Mouse (Mus musculus): ENCODE measurements around the gene E130114P18Rik. TPM values are rescaled to one million over a fixed set of nuclear protein-coding genes. Genes with fewer than 3 reads are reported as not detected.

The E130114P18Rik gene
- polyA plus RNA-seq, 1 experiment from 2014 or later: 1.6 TPM

- H3K4me2 ChIP-seq (replicated peaks; ENCODE audit: low read depth): peak overlapping the region; percentile 95
- no peak for TF ChIP-seq CTCF (IDR thresholded peaks at IDR 0.05; ENCODE audit: low read depth)
- peaks cover 15% of the 10 kb centered on the region for H3K36me3 ChIP-seq (ENCODE audit: control insufficient read depth, insufficient read depth)
- H3K4me3 ChIP-seq (ENCODE audit: low read depth, low read length): peak overlapping the region; percentile 94; the same call in 1 of the 2 replicates
- no peaks in the 10 kb centered on the region; the same call in 1 of the 2 replicates for H3K27me3 ChIP-seq (replicated peaks; ENCODE audit: control insufficient read depth, insufficient read depth, low read length)
- no peak overlapping the region for H3K27ac ChIP-seq (ENCODE audit: low read depth, low read length)
- 58% methylated on average over 7 of the region's 7 CpGs for WGBS
- H3K9ac ChIP-seq (ENCODE audit: low read depth, low read length): no peak overlapping the region
- ATAC-seq: no peak
- 0 out of 2 replicates have a peak, but pooled peaks cover 1% of the 10 kb centered on the region for H3K4me1 ChIP-seq (replicated peaks; ENCODE audit: control insufficient read depth, insufficient read depth, low read length)
- no peaks in the 10 kb centered on the region for H3K9me3 ChIP-seq (ENCODE audit: control insufficient read depth)
These were observed 2.1 kb upstream of the E130114P18Rik start for GRCm38 (mm10) chr4:97780024-97780423.

DNA sequence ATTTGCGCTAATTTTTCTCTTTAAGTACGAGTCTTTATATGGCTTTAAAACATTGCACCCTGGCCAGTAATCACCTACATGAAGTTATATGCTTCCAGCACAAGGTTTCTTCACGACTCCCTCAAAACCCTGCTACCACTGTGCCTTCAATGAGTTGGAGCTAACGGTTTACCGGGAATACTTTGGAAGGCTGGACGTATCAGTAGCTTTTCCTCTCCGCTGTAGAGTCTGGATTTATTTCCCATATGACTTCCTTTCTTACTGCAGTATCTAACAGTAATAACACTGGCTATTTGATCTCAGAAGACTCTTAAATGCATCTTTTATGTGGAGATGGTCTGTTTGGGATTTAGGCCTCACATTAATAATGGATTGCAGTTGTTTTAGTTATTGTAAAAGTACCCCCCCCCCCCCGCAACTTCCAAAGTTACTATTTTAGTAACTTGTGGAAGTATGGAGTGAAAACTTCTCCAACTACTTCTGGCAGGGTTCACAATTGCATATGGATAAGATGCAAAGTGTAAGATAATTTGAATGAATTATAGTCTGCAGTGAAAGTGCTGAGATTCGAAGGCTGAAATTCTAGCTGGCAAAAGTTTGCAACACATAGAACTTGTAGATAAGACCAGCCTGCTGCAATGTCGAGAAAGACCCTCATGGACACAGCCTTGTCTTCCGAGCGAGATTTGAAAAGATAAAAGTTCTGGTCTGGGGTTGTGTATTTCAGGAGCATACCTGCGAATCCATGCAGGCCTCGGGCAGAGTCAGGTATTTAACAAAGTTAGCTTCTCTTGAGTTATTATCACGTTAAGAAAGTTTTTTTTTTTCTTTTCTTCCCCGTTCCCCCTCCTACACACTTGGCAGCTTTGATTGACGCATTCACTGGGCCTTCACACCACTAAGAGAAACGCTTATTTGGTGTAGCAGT lies 1.4 kb upstream of the E130114P18Rik start:
- TF ChIP-seq CTCF (IDR thresholded peaks at IDR 0.05; ENCODE audit: low read depth): no peak
- H3K27me3 ChIP-seq (replicated peaks; ENCODE audit: control insufficient read depth, insufficient read depth, low read length): no peaks in the 10 kb centered on the region; the same call in 1 of the 2 replicates
- H3K9ac ChIP-seq (ENCODE audit: low read depth, low read length): peak overlapping the region; percentile 85
- ATAC-seq: no peak
- peaks cover 12% of the 10 kb centered on the region for H3K36me3 ChIP-seq (ENCODE audit: control insufficient read depth, insufficient read depth)
- peak overlapping the region; percentile 95 for H3K4me2 ChIP-seq (replicated peaks; ENCODE audit: low read depth)
- H3K27ac ChIP-seq (ENCODE audit: low read depth, low read length): peak overlapping the region; percentile 85; the same call in 1 of the 2 replicates
- H3K9me3 ChIP-seq (ENCODE audit: control insufficient read depth): no peaks in the 10 kb centered on the region
- H3K4me3 ChIP-seq (ENCODE audit: low read depth, low read length): peak overlapping the region; percentile 94
- 0 out of 2 replicates have a peak, but pooled peaks cover 2% of the 10 kb centered on the region for H3K4me1 ChIP-seq (replicated peaks; ENCODE audit: control insufficient read depth, insufficient read depth, low read length)
- WGBS: 30% methylated on average over 18 of the region's 18 CpGs

DNA sequence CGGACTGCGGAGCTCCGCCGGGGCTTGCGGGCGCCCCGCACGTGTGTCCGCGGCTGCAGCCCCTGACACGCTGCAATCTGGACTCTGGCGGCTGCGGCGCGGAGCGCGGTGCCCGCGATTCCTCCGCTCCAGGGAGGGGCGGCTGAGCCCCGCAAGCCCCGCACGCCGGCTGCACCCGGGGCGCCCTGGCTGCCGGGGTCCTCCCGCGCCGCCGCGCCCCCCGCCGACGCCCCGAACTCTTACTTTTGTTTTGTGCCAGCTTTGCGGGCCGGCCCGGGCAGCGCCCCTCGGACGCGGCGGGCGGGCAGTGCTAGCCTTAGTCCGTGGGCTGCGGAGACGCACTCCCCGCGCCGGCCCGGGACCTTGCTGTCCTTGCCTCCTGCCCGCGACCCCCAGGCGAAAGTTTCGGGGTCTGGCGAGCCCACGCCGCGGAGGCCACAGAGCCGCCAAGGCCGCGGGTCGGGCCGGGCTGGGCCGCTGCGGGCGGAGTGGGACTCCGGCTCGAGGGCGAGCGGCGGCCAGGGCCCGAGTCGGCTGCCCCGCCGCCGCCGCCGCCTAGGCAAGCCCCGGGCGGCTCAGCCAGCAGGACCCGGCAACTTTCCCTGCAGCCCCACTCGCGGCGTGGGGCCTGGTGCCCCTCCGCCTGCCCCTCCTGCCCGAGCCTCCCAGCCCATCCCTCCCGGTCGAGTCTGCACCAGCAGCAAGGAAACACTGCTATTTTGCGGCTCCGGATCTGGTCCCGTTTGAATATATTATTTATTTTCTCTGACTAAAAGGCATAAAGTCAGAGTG lies 529 bp upstream of the E130114P18Rik start:
- H3K4me2 ChIP-seq (replicated peaks; ENCODE audit: low read depth): peak overlapping the region; percentile 95
- H3K9ac ChIP-seq (ENCODE audit: low read depth, low read length): peak overlapping the region; percentile 85
- no peak for TF ChIP-seq CTCF (IDR thresholded peaks at IDR 0.05; ENCODE audit: low read depth)
- no peaks in the 10 kb centered on the region; the same call in 1 of the 2 replicates for H3K27me3 ChIP-seq (replicated peaks; ENCODE audit: control insufficient read depth, insufficient read depth, low read length)
- under 1% methylated on average over 61 of the region's 94 CpGs for WGBS
- peak; percentile 16; the same call in 1 of the 2 replicates for ATAC-seq
- no peaks in the 10 kb centered on the region for H3K9me3 ChIP-seq (ENCODE audit: control insufficient read depth)
- peak overlapping the region; percentile 94 for H3K4me3 ChIP-seq (ENCODE audit: low read depth, low read length)
- H3K36me3 ChIP-seq (ENCODE audit: control insufficient read depth, insufficient read depth): peaks cover 4% of the 10 kb centered on the region; the same call in 1 of the 2 replicates
- peak overlapping the region; percentile 85 for H3K27ac ChIP-seq (ENCODE audit: low read depth, low read length)
- H3K4me1 ChIP-seq (replicated peaks; ENCODE audit: control insufficient read depth, insufficient read depth, low read length): 0 out of 2 replicates have a peak, but pooled peaks cover 9% of the 10 kb centered on the region

DNA sequence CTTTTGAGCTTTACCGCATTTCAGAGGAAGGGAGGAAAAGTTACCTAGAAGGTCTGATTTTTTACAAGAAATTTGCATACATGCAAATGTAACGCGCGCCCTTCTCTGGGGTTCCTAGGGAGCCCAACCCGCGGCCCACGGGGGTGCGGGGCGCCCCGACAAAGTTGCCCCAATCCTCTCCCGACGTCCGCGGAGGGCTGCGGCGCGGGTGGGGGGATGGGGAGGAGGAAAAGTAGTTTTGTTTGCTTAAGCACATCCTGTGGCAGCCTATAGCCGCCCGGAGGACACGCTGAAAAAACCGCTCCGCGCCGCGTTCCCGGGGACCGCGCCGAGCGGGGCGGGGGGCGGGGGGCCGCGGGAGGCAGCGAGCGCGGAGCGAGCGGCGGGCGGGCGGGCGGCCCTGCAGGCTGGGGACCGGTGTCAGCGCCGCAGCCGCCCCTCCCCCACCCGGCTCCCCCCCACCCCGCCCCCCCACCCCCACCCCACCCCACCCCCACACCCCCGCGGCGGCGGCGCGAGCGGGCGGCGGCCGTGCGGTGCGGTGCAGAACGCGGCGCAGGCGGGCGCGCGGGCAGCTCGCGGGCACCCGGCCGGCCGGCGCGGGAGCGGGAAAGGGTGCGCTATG lies 685 bp downstream of the E130114P18Rik start:
- no peak for TF ChIP-seq CTCF (IDR thresholded peaks at IDR 0.05; ENCODE audit: low read depth)
- Histone ChIP-seq H3K36me3 (ENCODE audit: control insufficient read depth, insufficient read depth) (no peaks in the 10 kb centered on the region), H3K27me3 (replicated peaks; ENCODE audit: control insufficient read depth, insufficient read depth, low read length) (no peaks in the 10 kb centered on the region; the same call in 1 of the 2 replicates), H3K4me3 (ENCODE audit: low read depth, low read length) (peak overlapping the region; percentile 94), H3K9ac (ENCODE audit: low read depth, low read length) (peak overlapping the region; percentile 85), H3K4me2 (replicated peaks; ENCODE audit: low read depth) (peak overlapping the region; percentile 95), H3K27ac (ENCODE audit: low read depth, low read length) (peak overlapping the region; percentile 85), H3K4me1 (replicated peaks; ENCODE audit: control insufficient read depth, insufficient read depth, low read length) (0 out of 2 replicates have a peak, but pooled peaks cover 9% of the 10 kb centered on the region), H3K9me3 (ENCODE audit: control insufficient read depth) (no peaks in the 10 kb centered on the region)
- ATAC-seq: no peak
- WGBS: 1% methylated on average over 42 of the region's 77 CpGs

DNA sequence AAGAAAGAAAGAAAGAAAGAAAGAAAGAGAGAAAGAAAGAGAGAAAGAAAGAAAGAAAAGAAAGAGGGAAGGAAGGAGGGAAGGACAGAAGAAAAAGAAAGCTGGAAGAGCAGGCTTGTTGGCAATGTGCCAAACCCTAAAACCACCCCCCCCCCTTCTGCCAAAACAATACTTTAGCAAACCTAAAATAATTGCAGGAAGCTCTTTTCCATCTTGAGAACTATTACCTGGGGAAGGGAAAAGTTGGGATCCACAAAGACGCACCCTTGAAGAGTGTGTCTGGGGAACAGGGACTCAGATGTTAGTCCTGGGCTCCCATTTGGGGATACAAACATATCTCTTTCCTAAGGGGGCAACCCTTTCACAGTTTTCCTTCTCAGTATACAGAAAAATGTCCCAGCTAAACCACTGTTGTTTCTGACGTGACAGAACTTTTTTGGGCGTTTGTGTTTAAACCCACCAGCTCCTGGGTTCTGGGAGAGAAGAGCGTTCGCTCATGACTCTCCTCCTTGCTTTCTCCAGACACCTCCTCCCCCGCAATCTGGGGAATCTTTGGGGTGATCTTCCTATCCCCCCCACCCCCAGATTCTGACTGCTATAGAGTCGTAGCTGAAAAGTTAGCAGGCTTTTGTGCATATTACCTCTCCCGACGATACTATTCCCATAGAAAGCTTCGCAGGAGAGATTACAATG lies 1.3 kb downstream of the E130114P18Rik start:
- TF ChIP-seq CTCF (IDR thresholded peaks at IDR 0.05; ENCODE audit: low read depth): no peak
- Histone ChIP-seq H3K27ac (ENCODE audit: low read depth, low read length) (peak overlapping the region; percentile 85), H3K4me2 (replicated peaks; ENCODE audit: low read depth) (peak overlapping the region; percentile 95), H3K4me1 (replicated peaks; ENCODE audit: control insufficient read depth, insufficient read depth, low read length) (0 out of 2 replicates have a peak, but pooled peaks cover 9% of the 10 kb centered on the region), H3K9ac (ENCODE audit: low read depth, low read length) (peak overlapping the region; percentile 85), H3K4me3 (ENCODE audit: low read depth, low read length) (peak overlapping the region; percentile 94), H3K9me3 (ENCODE audit: control insufficient read depth) (no peaks in the 10 kb centered on the region), H3K36me3 (ENCODE audit: control insufficient read depth, insufficient read depth) (no peaks in the 10 kb centered on the region), H3K27me3 (replicated peaks; ENCODE audit: control insufficient read depth, insufficient read depth, low read length) (no peaks in the 10 kb centered on the region; the same call in 1 of the 2 replicates)
- WGBS: 2% methylated on average over 10 of the region's 10 CpGs
- no peak for ATAC-seq
